Mouse (Mus musculus) erythroblast, adult 5-6 weeks (primary cell): ENCODE measurements around the gene Tmem246. TPM values are rescaled to one million over a fixed set of nuclear protein-coding genes. Genes with fewer than 3 reads are reported as not detected.
"Not testable (repeated sequence)": the region's sequence is repeated elsewhere in the genome, so short reads cannot be mapped to it uniquely, and the experiment has no call there.

Experiments
- ATAC-seq: replicated peaks from 2 replicates; pipeline ENCODE4 v1.8.0; 2016; ENCODE audit warnings: moderate number of reproducible peaks, mild to moderate bottlenecking, moderate TSS enrichment, inconsistent platforms; ENCODE audit not compliant: poor library complexity, low FRiP score, severe bottlenecking
- total RNA-seq, 2 experiments: library from RNA; stranded (forward) in 1 of 2; stranded (reverse) in 1 of 2; fragments of 150-400 nt in 1 of 2; fragments of 200-764, 138-1000 nt in 1 of 2; gene quantifications; 2 replicates each; pipeline versions ENCODE4 v1.2.3 to v1.2.4; 2015 to 2017; ENCODE audit warnings: low replicate concordance in 2 of 2

Tmem246 gene
- total RNA-seq (2015; ENCODE audit: low replicate concordance) (1.0 TPM in 1 of 2 replicates, not detected in the other), total RNA-seq (2017; ENCODE audit: low replicate concordance) (0.43 TPM in 1 of 2 replicates, not detected in the other)

GRCm38 (mm10) chr4:49597183-49598100 lies at the start of gene Tmem246:
TSS of gene Tmem246 (minus strand) at chr4:49597876.
- peak; percentile 64 for ATAC-seq

DNA sequence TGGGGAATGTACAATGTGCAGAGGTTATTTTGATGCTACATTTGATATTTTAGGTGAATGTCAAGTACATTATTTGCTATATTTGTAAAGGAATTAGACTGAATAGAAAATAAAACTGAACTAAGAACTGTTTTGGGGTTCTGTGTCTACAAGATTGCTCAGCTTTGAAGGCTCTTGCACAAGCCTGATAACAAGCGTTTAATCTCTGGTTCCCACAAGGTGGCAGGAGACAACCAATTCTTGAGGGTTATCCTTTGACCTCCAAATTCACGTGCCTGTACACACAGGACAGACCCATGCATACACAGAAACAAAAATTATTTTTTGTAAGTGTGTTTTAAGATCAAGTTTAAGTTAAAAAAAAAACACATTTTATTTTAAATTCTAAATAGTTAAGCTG lies 42.2 kb upstream of the Tmem246 start:
- ATAC-seq = peak; percentile 85

DNA sequence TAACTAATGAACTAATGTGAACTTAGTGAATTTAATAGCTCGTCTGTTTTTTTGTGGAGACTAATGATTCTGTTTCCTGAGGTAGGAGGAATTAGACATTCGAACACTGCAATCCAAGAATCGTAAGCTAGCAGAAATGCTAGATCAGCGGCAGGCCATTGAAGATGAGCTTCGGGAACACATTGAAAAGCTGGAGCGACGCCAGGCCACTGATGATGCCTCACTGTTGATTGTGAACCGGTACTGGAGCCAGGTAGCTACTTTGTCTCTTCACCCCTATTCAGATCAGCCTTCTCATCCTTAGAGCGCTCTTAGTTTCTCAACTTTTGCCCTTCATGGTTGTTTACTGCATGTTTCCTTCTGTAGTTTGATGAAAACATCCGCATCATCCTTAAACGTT lies 40.1 kb upstream of the Tmem246 start:
- ATAC-seq = no peak

- peak; percentile 79 for ATAC-seq
These were observed 34.4 kb upstream of the Tmem246 start for GRCm38 (mm10) chr4:49632139-49632481.

- peak; percentile 96 for ATAC-seq
These were observed 33.9 kb upstream of the Tmem246 start, which contains the start of gene Rnf20 for GRCm38 (mm10) chr4:49631319-49632138. TSS of gene Rnf20 (plus strand) at chr4:49632006.

- ATAC-seq = no peak
These were observed 31.3 kb upstream of the Tmem246 start for GRCm38 (mm10) chr4:49628941-49629340.

- 0 out of 2 replicates have a peak, but pooled peaks have one; percentile 46 for ATAC-seq
These were observed 29.3 kb upstream of the Tmem246 start for GRCm38 (mm10) chr4:49626973-49627372.

DNA sequence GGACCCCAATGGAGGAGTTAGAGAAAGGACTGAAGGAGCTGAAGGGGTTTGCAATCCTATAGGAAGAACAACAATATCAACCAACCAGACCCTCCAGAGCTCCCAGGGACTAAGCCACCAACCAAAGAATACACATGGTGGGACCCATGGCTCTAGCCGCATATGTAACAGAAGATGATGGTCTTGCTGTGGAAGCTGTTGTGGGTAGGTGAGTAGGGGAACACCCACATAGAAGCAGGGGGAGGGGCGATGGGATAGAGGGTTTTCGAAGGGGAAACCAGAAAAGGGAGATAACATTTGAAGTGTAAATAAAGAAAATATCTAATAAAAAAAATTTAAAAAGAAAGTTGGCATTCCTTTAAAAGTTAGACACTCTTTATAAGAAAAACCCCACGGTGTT lies 27.3 kb upstream of the Tmem246 start:
- ATAC-seq = not testable (repeated sequence)

GRCm38 (mm10) chr4:49623916-49624315 lies 26.2 kb upstream of the Tmem246 start:
- ATAC-seq = no peak

DNA sequence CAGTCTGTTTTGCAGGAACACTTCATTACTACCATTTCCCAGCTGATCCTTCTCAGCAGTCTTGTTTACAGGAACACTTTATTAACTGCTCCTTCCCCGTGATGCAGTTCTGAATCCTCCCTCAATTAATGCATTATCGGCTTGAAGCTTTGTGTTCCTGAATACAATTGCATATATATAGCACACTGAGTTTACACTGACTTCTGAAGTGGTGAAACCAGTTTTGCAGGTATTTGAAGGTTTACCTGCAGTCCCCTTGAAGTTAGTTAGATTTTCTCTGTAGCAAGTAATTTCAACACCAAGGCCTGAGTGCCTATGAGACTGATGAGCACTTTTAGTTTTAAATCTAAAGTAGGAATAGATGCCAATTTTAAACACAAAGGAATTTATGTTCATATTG lies 24.6 kb upstream of the Tmem246 start:
- ATAC-seq = no peak

DNA sequence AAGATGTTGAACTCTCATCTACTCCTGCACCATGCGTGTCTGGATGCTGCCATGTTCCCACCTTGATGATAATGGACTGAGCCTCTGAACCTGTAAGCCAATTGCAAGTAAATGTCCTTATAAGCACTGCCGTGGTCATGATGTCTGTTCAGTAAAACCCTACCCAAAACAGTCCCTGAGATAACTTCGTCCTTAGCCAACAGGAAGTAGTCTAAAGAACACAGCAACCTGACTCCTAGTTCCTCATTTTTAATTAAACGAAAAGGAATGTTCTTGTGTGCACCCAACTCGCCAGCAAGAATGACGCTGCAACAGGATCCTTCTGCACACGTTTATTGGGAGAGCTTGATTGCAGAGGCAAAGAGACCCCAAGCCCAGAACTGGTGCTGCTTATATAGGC lies 22.2 kb upstream of the Tmem246 start:
- ATAC-seq = not testable (repeated sequence)

GRCm38 (mm10) chr4:49616924-49617323 lies 19.2 kb upstream of the Tmem246 start:
- ATAC-seq = no peak

- ATAC-seq = no peak
These were observed 7.8 kb upstream of the Tmem246 start for GRCm38 (mm10) chr4:49605459-49605858.

- ATAC-seq = no peak
These were observed 6.9 kb upstream of the Tmem246 start for GRCm38 (mm10) chr4:49604616-49605015.

GRCm38 (mm10) chr4:49604016-49604546 lies 6.4 kb upstream of the Tmem246 start:
- ATAC-seq = no peak

DNA sequence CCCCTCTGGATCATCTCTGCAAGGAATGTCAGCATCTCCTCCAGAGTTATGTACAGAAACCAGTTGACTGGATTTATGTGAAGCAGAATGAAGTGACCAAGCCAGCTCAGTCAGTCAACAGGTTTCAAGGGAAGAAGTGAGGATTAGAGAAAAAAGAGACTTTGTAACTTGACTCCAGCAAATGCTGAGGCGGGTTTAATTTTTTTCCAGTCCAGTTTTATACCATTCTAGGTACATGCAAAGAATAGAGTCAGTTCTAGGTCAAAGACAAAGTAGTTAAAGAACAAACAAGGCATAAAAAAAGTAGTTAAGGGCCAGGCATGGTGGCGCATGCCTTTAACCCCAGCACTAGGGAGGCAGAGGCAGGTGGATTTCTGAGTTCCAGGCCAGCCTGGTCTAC lies 5.5 kb upstream of the Tmem246 start:
- ATAC-seq = no peak

DNA sequence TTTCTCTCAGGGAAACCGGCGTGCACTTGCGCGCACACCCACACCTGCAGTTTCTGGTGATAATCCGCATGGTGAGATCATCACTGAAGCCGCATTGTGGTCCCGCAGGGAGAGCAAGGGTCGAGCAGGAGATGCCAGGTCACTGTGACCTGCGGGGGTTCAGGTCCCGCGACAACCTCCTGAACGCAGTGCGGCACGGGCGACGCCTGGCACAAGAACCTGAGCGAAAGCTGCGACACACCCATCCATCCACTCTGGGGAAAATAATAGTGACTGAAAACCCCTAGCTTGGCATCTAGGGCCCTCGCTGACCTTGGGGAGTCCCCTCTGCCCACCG lies 862 bp downstream of the Tmem246 start:
- ATAC-seq = peak; percentile 46; the same call in 1 of the 2 replicates

DNA sequence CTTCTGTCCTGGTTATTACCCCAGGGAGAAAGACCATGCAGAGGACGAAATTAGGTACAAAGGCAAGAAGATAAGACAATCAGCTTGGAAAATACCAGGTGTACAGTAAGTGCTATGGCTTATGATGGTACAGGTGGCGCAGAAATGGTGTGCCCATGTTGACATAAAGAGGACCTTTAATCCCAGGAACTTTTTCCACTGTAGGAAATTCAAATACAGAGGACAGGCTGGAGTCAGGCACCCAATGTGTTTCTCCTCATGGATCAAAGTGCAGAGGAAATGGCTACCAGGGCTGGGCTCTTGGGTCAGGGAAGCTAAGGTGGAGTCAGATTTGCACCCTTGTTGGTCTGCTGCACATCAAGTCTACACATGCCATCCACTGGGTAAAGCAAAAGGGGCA lies 7.5 kb downstream of the Tmem246 start:
- ATAC-seq = no peak

DNA sequence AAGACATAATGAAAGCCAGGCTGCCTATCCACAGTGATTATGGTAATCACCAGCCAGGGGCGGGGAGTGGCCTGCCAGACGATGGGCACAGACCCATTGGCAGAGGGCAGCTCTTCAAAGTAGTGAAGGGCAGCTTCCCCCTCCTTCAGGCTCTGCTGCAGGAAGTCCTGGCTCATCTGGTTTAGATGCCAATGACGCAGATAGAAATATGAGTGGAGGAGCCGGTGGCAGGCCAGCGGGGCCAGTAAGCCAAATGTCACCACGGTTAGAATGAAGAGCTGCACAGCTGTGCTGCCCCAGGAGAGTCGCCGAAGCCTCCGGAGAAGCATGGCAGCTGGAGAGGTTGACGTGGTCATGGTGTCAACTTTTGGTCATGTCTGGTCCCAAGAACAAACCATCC lies 10.9 kb downstream of the Tmem246 start:
- ATAC-seq = no peak

DNA sequence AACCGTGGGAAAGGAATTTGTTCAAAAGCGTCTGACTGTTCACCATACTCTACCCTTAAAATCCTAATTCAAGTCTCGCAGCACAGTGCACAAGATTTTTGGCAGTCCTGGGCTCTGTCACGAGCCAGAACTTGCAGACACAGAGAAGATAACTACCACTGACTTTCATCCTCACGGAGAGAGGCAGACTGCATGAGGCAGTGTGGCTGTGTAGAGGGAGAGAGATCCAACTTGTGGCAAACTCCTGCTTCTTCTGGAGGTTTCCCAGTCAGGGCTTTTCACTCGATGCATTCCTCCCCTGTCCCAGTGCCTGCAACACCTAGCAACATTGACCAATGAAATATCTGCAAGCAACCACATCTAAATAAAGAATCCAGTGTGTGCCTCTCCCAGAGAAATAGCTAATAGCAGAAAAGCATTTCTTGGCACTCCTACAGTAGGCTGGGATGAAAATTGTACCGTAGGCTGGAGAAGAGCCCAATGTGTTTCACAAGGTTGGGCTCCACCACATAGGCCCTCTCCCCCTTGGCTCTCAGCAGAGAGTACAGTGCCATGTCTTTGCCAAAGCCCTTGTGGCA lies 12.1 kb downstream of the Tmem246 start:
- no peak for ATAC-seq
